Mouse (Mus musculus) CH12.LX (cell line): ENCODE results near the gene Adra2b.

Experiments
- CHD2 ChIP-seq: IDR thresholded peaks from 2 replicates; pipeline ENCODE4 v1.6.1; 2011; ENCODE audit warnings: low read length, improper control_type of control experiment
- CTCF ChIP-seq, 2 experiments: IDR thresholded peaks in 1 of 2; conservative IDR thresholded peaks in 1 of 2; 2 replicates each; pipeline ENCODE4 v1.5.1; 2011 to 2012; ENCODE audit warnings: low read depth in 2 of 2, low read length in 2 of 2, improper control_type of control experiment in 1 of 2, inconsistent platforms in 1 of 2, mild to moderate bottlenecking in 1 of 2, moderate library complexity in 1 of 2
- EP300 ChIP-seq: IDR thresholded peaks from 2 replicates; pipeline ENCODE4 v1.6.1; 2011; ENCODE audit warnings: low read length, improper control_type of control experiment
- GABPA ChIP-seq: IDR thresholded peaks from 2 replicates; pipeline ENCODE4 v1.6.1; 2012; ENCODE audit warnings: low read depth, low read length, improper control_type of control experiment, inconsistent platforms; ENCODE audit not compliant: insufficient replicate concordance
- KAT2A ChIP-seq: IDR thresholded peaks from 2 replicates; pipeline ENCODE4 v1.6.1; 2012; ENCODE audit warnings: low read length, improper control_type of control experiment, inconsistent platforms; ENCODE audit not compliant: insufficient replicate concordance
- POLR2A ChIP-seq: IDR thresholded peaks from 2 replicates; pipeline ENCODE4 v1.6.1; 2011; ENCODE audit warnings: low read depth, mild to moderate bottlenecking, improper control_type of control experiment, low read length
- POLR2AphosphoS2 ChIP-seq: IDR thresholded peaks from 2 replicates; pipeline ENCODE4 v1.6.1; 2011; ENCODE audit warnings: low read depth, low read length, improper control_type of control experiment
- RAD21 ChIP-seq: IDR thresholded peaks from 2 replicates; pipeline ENCODE4 v1.6.1; 2011; ENCODE audit warnings: low read depth, mild to moderate bottlenecking, low read length, improper control_type of control experiment, moderate library complexity
- SMC3 ChIP-seq: IDR thresholded peaks from 2 replicates; pipeline ENCODE4 v1.6.1; 2011; ENCODE audit warnings: low read depth, low read length, improper control_type of control experiment
- UBTF ChIP-seq: IDR thresholded peaks from 2 replicates; pipeline ENCODE4 v1.6.1; 2012; ENCODE audit warnings: low read depth, mild to moderate bottlenecking, inconsistent platforms, low read length, improper control_type of control experiment, moderate library complexity
- USF1 ChIP-seq: IDR thresholded peaks from 2 replicates; pipeline ENCODE4 v1.6.1; 2014; ENCODE audit warnings: low read depth, mild to moderate bottlenecking, inconsistent platforms, low read length, improper control_type of control experiment

- TF ChIP-seq EP300 (no peak), CTCF (conservative IDR thresholded peaks at IDR 0.05 in 1 of 2, IDR thresholded peaks at IDR 0.05 in 1 of 2; ENCODE audit: low read depth in 2 of 2, low read length in 2 of 2) (no peak), UBTF (no peak), GABPA (no peak), POLR2A (no peak), USF1 (no peak), SMC3 (no peak), CHD2 (no peak), POLR2AphosphoS2 (no peak), KAT2A (no peak), RAD21 (no peak)
Measured at GRCm38 (mm10) chr2:127390846-127391245, 27.8 kb downstream of the Adra2b start.
